Mouse (Mus musculus): Measurements from ENCODE around the gene Bmp2k. TPM values are rescaled to one million over a fixed set of nuclear protein-coding genes. Genes with fewer than 3 reads are reported as not detected.

Gene Bmp2k
- polyA plus RNA-seq, 1 experiment from 2014 or later, result 11.2 TPM

- H3K27me3 ChIP-seq (replicated peaks), result no peaks in the 10 kb centered on the region
- H3K27ac ChIP-seq, result no peak overlapping the region
- H3K9me3 ChIP-seq, result no peaks in the 10 kb centered on the region
- no peak overlapping the region for H3K9ac ChIP-seq
- H3K4me2 ChIP-seq (replicated peaks), result no peak overlapping the region
- H3K4me1 ChIP-seq, result no peaks in the 10 kb centered on the region
- H3K4me3 ChIP-seq, result no peak overlapping the region
- no peak for ATAC-seq (ENCODE audit: low FRiP score, low read depth)
- no peaks in the 10 kb centered on the region for H3K36me3 ChIP-seq
- WGBS, result 85% methylated on average over 2 of the region's 2 CpGs
Measured at GRCm38 (mm10) chr5:97135331-97135730, 137.8 kb downstream of the Bmp2k start.

Other genes with a start within 250 kb of the Bmp2k start
- gene Anxa3, start 204.3 kb upstream of the Bmp2k start, polyA plus RNA-seq (2016; fragmentation: Nextera tagmentation; extraction: Ambion mirVana), result 32.4 and 34.9 TPM in 2 replicates
- 20.7 and 21.0 TPM in 2 replicates for gene Paqr3, start 113.9 kb downstream of the Bmp2k start, polyA plus RNA-seq (2016; fragmentation: Nextera tagmentation; extraction: Ambion mirVana)